ENCODE assay signal across 8 mouse cellular contexts in genomic region chr2:124609711-124610585, GRCm38 (mm10).
DNase-seq lines count a peak whose midpoint lies in the region; ATAC-seq and TF ChIP-seq lines count a peak whose summit lies in the region.

No protein-coding gene starts in this region.

- H3K9ac ChIP-seq in forebrain, embryonic 11.5 days (ENCODE audit: low read length) = peak overlapping the region; percentile 68
- peak overlapping the region; percentile 96 for H3K9ac ChIP-seq in heart, embryonic 14.5 days (ENCODE audit: low read length)
- H3K9ac ChIP-seq in kidney, embryonic 16.5 days (replicated peaks; ENCODE audit: low read length) = peak overlapping the region; percentile 84
- peak overlapping the region; percentile 92 for H3K9ac ChIP-seq in liver, adult 2 months (ENCODE audit: low read depth, low read length)
- H3K9ac ChIP-seq in midbrain, postnatal 0 days (replicated peaks; ENCODE audit: low read length, poor library complexity, severe bottlenecking) = peak overlapping the region; percentile 67
- peak overlapping the region; percentile 68 for H3K9ac ChIP-seq in stomach, embryonic 15.5 days

- ATAC-seq in forebrain, embryonic 11.5 days (replicated peaks; ENCODE audit: low FRiP score) = peak; percentile 85
- ATAC-seq in heart, embryonic 14.5 days (ENCODE audit: insufficient number of reproducible peaks, insufficient read depth, low FRiP score, low read depth) = peak; percentile 94
- peak; percentile 97 for ATAC-seq in kidney, embryonic 16.5 days (ENCODE audit: low FRiP score, low TSS enrichment)
- ATAC-seq in midbrain, postnatal 0 days (ENCODE audit: low FRiP score) = peak; percentile 83
- ATAC-seq in stomach, embryonic 15.5 days (ENCODE audit: insufficient read depth, low FRiP score, low read depth) = peak; percentile 91

- peak overlapping the region; percentile 98 for H3K4me2 ChIP-seq in forebrain, embryonic 11.5 days (ENCODE audit: low read depth, low read length, severe bottlenecking)
- peak overlapping the region; percentile 72 for H3K4me2 ChIP-seq in heart, embryonic 14.5 days (ENCODE audit: low read length)
- peak overlapping the region; percentile 89 for H3K4me2 ChIP-seq in kidney, embryonic 16.5 days (replicated peaks; ENCODE audit: low read depth, low read length)
- peak overlapping the region; percentile 93 for H3K4me2 ChIP-seq in midbrain, postnatal 0 days (ENCODE audit: low read depth, low read length, poor library complexity, severe bottlenecking)
- peak overlapping the region; percentile 83 for H3K4me2 ChIP-seq in stomach, embryonic 15.5 days

- H3K27ac ChIP-seq in forebrain, embryonic 11.5 days (ENCODE audit: low read depth, low read length) = peak overlapping the region; percentile 48
- H3K27ac ChIP-seq in heart, embryonic 14.5 days (replicated peaks in 1 of 2; ENCODE audit: control insufficient read depth in 1 of 2, insufficient read depth in 1 of 2, low read depth in 2 of 2, low read length in 2 of 2) = peak overlapping the region; percentile 97 to 98
- H3K27ac ChIP-seq in kidney, embryonic 16.5 days (ENCODE audit: low read length) = peak overlapping the region; percentile 97
- peak overlapping the region; percentile 88 for H3K27ac ChIP-seq in liver, adult 2 months (replicated peaks; ENCODE audit: insufficient read depth, low read depth, low read length)
- H3K27ac ChIP-seq in midbrain, postnatal 0 days (ENCODE audit: low read depth, low read length) = peak overlapping the region; percentile 70
- H3K27ac ChIP-seq in stomach, embryonic 15.5 days = peak overlapping the region; percentile 98

- no peaks in the 10 kb centered on the region for H3K27me3 ChIP-seq in C2C12 (ENCODE audit: control insufficient read depth, insufficient read depth, insufficient read length)
- H3K27me3 ChIP-seq in forebrain, embryonic 11.5 days (ENCODE audit: control insufficient read depth, insufficient read depth, low read length) = peaks cover 8% of the 10 kb centered on the region
- no peaks in the 10 kb centered on the region for H3K27me3 ChIP-seq in heart, embryonic 14.5 days (ENCODE audit: control insufficient read depth, insufficient read depth, low read length)
- no peaks in the 10 kb centered on the region for H3K27me3 ChIP-seq in kidney, embryonic 16.5 days (ENCODE audit: insufficient read depth, low read length)
- no peaks in the 10 kb centered on the region for H3K27me3 ChIP-seq in liver, adult 2 months (ENCODE audit: control insufficient read depth, insufficient read depth, low read length)
- no peaks in the 10 kb centered on the region for H3K27me3 ChIP-seq in midbrain, postnatal 0 days (ENCODE audit: insufficient read depth, low read length)
- no peaks in the 10 kb centered on the region for H3K27me3 ChIP-seq in stomach, embryonic 15.5 days (replicated peaks)

- peaks cover 1% of the 10 kb centered on the region for H3K79me3 ChIP-seq in C2C12 (ENCODE audit: low read depth)

- 1% methylated on average over 77 of the region's 80 CpGs for WGBS in forebrain, embryonic 11.5 days
- under 1% methylated on average over 79 of the region's 80 CpGs for WGBS in heart, embryonic 14.5 days
- WGBS in kidney, embryonic 16.5 days = under 1% methylated on average over 70 of the region's 80 CpGs
- 1% methylated on average over 67 of the region's 80 CpGs for WGBS in liver, adult 2 months
- under 1% methylated on average over 61 of the region's 80 CpGs for WGBS in midbrain, postnatal 0 days
- under 1% methylated on average over 77 of the region's 80 CpGs for WGBS in stomach, embryonic 15.5 days

- peak overlapping the region; percentile 97 for H3ac ChIP-seq in C2C12 (ENCODE audit: control insufficient read depth, insufficient read length, low read depth)

- TF ChIP-seq POLR2A in liver, adult 2 months (IDR thresholded peaks at IDR 0.05; ENCODE audit: extremely low read depth, insufficient read depth, low read length) = no peak

- TF ChIP-seq CTCF in C2C12 (IDR thresholded peaks at IDR 0.05; ENCODE audit: control insufficient read depth, insufficient read depth, insufficient read length) = peak; percentile 19
- no peak for TF ChIP-seq CTCF in liver, adult 2 months (IDR thresholded peaks at IDR 0.05; ENCODE audit: low read depth, low read length)
- TF ChIP-seq CTCF in midbrain, postnatal 0 days (IDR thresholded peaks at IDR 0.05) = no peak

- H3K9me3 ChIP-seq in forebrain, embryonic 11.5 days (ENCODE audit: control insufficient read depth, low read length) = no peaks in the 10 kb centered on the region
- no peaks in the 10 kb centered on the region for H3K9me3 ChIP-seq in heart, embryonic 14.5 days (ENCODE audit: control insufficient read depth, low read length)
- no peaks in the 10 kb centered on the region for H3K9me3 ChIP-seq in kidney, embryonic 16.5 days (ENCODE audit: low read length)
- no peaks in the 10 kb centered on the region for H3K9me3 ChIP-seq in midbrain, postnatal 0 days (ENCODE audit: low read length)
- H3K9me3 ChIP-seq in stomach, embryonic 15.5 days = no peaks in the 10 kb centered on the region

- H3K79me2 ChIP-seq in C2C12 (ENCODE audit: control insufficient read depth, insufficient read depth) = peaks cover 22% of the 10 kb centered on the region
- 0 out of 2 replicates have a peak, but pooled peaks cover 3% of the 10 kb centered on the region for H3K79me2 ChIP-seq in liver, adult 2 months (ENCODE audit: control insufficient read depth, insufficient read depth, low read length)

- no peaks in the 10 kb centered on the region for H3K36me3 ChIP-seq in C2C12 (ENCODE audit: control insufficient read depth, insufficient read depth)
- no peaks in the 10 kb centered on the region for H3K36me3 ChIP-seq in forebrain, embryonic 11.5 days (ENCODE audit: control insufficient read depth, insufficient read depth, low read length)
- 0 out of 2 replicates have a peak, but pooled peaks cover 4% of the 10 kb centered on the region for H3K36me3 ChIP-seq in heart, embryonic 14.5 days (ENCODE audit: control insufficient read depth, insufficient read depth, low read length)
- no peaks in the 10 kb centered on the region for H3K36me3 ChIP-seq in kidney, embryonic 16.5 days (ENCODE audit: insufficient read depth, low read length)
- H3K36me3 ChIP-seq in liver, adult 2 months (ENCODE audit: control insufficient read depth, insufficient read depth, low read length) = no peaks in the 10 kb centered on the region
- no peaks in the 10 kb centered on the region for H3K36me3 ChIP-seq in midbrain, postnatal 0 days (ENCODE audit: insufficient read depth, low read length)
- H3K36me3 ChIP-seq in stomach, embryonic 15.5 days = no peaks in the 10 kb centered on the region

- H3K4me1 ChIP-seq in forebrain, embryonic 11.5 days (replicated peaks; ENCODE audit: control insufficient read depth, insufficient read depth, low read length) = 0 out of 2 replicates have a peak, but pooled peaks cover 2% of the 10 kb centered on the region
- H3K4me1 ChIP-seq in heart, embryonic 14.5 days (ENCODE audit: control insufficient read depth in 2 of 2, insufficient read depth in 2 of 2, low read length in 2 of 2) = peaks cover 20 to 45% of the 10 kb centered on the region in 2 experiments
- H3K4me1 ChIP-seq in kidney, embryonic 16.5 days (ENCODE audit: insufficient read depth, low read length) = peaks cover 30% of the 10 kb centered on the region
- no peaks in the 10 kb centered on the region; the same call in none of the 2 replicates for H3K4me1 ChIP-seq in liver, adult 2 months (ENCODE audit: control insufficient read depth, insufficient read depth, low read length)
- peaks cover 3% of the 10 kb centered on the region; the same call in 1 of the 2 replicates for H3K4me1 ChIP-seq in midbrain, postnatal 0 days (ENCODE audit: insufficient read depth, low read length)
- H3K4me1 ChIP-seq in stomach, embryonic 15.5 days = peaks cover 8% of the 10 kb centered on the region; the same call in 1 of the 2 replicates

- H3K4me3 ChIP-seq in C2C12 (ENCODE audit: insufficient read depth, poor library complexity, severe bottlenecking) = peak overlapping the region; percentile 53
- H3K4me3 ChIP-seq in forebrain, embryonic 11.5 days (ENCODE audit: low read depth, low read length) = peak overlapping the region; percentile 70
- H3K4me3 ChIP-seq in heart, embryonic 14.5 days (ENCODE audit: control insufficient read depth in 1 of 2, insufficient read depth in 1 of 2, low read depth in 1 of 2, low read length in 2 of 2) = peak overlapping the region; percentile 89 to 90
- peak overlapping the region; percentile 82 for H3K4me3 ChIP-seq in kidney, embryonic 16.5 days (ENCODE audit: low read length)
- H3K4me3 ChIP-seq in liver, adult 2 months (ENCODE audit: insufficient read depth, low read depth, low read length) = peak overlapping the region; percentile 72
- H3K4me3 ChIP-seq in midbrain, postnatal 0 days (ENCODE audit: low read depth, low read length) = peak overlapping the region; percentile 65
- peak overlapping the region; percentile 81 for H3K4me3 ChIP-seq in stomach, embryonic 15.5 days (replicated peaks)

- DNase-seq in brain, adult 2 months (ENCODE audit: low read depth, low spot score) = peak; percentile 86
- peak; percentile 88 for DNase-seq in forebrain, embryonic 11.5 days (ENCODE audit: low spot score)
- DNase-seq in liver, adult 2 months (ENCODE audit: extremely low read depth, low read depth, low spot score) = peak; percentile 40
- DNase-seq in midbrain, postnatal 0 days (ENCODE audit: low spot score) = peak; percentile 81

TF ChIP-seq in C2C12, 6 proteins besides CTCF, POLR2A, EP300 and RAD21:
- TF ChIP-seq MYOD1 (IDR thresholded peaks at IDR 0.05; ENCODE audit: control insufficient read depth, insufficient read length, low read depth) (peak; percentile 27), MYOG (IDR thresholded peaks at IDR 0.05; ENCODE audit: control insufficient read depth, extremely low read depth, insufficient read length) (no peak)

Comparison
In these comparisons a context has a peak if more than half of its experiments do, and no peak if none do; other contexts are left out.
1. Peak in every context shown above with its lines: DNase-seq, ATAC-seq, H3K4me3 ChIP-seq and H3K27ac ChIP-seq.
2. H3K27ac ChIP-seq: peak in every context shown above with its lines; median percentile 98 in stomach, embryonic 15.5 days; 98 in heart, embryonic 14.5 days; 97 in kidney, embryonic 16.5 days; 88 in liver, adult 2 months; 70 in midbrain, postnatal 0 days; 48 in forebrain, embryonic 11.5 days.